Mouse (Mus musculus): ENCODE data around the gene Mst1r. TPM values are rescaled to one million over a fixed set of nuclear protein-coding genes. Genes with fewer than 3 reads are reported as not detected.
A peak's percentile ranks its signal among the peaks of the same experiment; 100 is the strongest.

The Mst1r gene
- total and polyA plus RNA-seq, 2 experiments from 2014 or later = 1.2 TPM

DNA sequence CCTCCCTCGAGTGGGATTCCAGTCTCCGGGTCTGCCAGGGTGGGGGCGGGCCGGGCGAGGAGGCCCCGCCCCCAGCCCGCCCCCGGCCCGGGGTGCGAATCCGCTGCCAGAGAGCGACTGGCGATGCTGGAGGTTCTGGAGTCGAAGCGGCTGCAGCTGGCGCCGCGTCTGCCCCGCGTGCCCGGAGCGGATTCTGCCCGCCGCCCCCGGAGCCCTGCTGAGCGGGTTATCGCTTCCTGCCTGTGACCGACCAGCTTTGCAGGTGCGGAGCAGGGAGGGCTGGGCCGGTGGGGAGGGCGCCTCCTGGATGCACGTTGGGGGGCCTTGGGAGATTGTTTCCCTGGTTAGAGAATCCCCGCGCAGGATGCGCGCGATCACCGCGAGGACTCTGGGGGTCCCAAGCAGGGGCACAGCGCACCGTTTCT is 29.1 kb downstream of the Mst1r start:
- peak overlapping the region; percentile 67 for H3K4me3 ChIP-seq (ENCODE audit: low read depth, low read length)
- no peak for DNase-seq (ENCODE audit: low spot score)
- WGBS = 1% methylated on average over 33 of the region's 41 CpGs
- H3K4me2 ChIP-seq (ENCODE audit: low read depth, low read length, poor library complexity, severe bottlenecking) = peak overlapping the region; percentile 78
- H3K9ac ChIP-seq (replicated peaks; ENCODE audit: low read length, poor library complexity, severe bottlenecking) = peak overlapping the region; percentile 76
- no peak overlapping the region for H3K27ac ChIP-seq (ENCODE audit: low read depth, low read length)
- 0 out of 2 replicates have a peak, but pooled peaks cover 10% of the 10 kb centered on the region for H3K4me1 ChIP-seq (ENCODE audit: insufficient read depth, low read length)
- no peaks in the 10 kb centered on the region for H3K36me3 ChIP-seq (ENCODE audit: insufficient read depth, low read length)
- H3K27me3 ChIP-seq (ENCODE audit: insufficient read depth, low read length) = no peaks in the 10 kb centered on the region
- ATAC-seq (ENCODE audit: low FRiP score) = peak; percentile 51; the same call in 1 of the 2 replicates
- TF ChIP-seq CTCF (IDR thresholded peaks at IDR 0.05) = no peak
- H3K9me3 ChIP-seq (ENCODE audit: low read length) = no peaks in the 10 kb centered on the region

GRCm38 (mm10) chr9:107936215-107936822 is 29.6 kb downstream of the Mst1r start:
- DNase-seq (ENCODE audit: low spot score) = no peak
- Histone ChIP-seq H3K4me2 (ENCODE audit: low read depth, low read length, poor library complexity, severe bottlenecking) (peak overlapping the region; percentile 78), H3K4me3 (ENCODE audit: low read depth, low read length) (peak overlapping the region; percentile 67), H3K9ac (replicated peaks; ENCODE audit: low read length, poor library complexity, severe bottlenecking) (peak overlapping the region; percentile 76), H3K36me3 (ENCODE audit: insufficient read depth, low read length) (no peaks in the 10 kb centered on the region), H3K9me3 (ENCODE audit: low read length) (no peaks in the 10 kb centered on the region), H3K4me1 (ENCODE audit: insufficient read depth, low read length) (0 out of 2 replicates have a peak, but pooled peaks cover 10% of the 10 kb centered on the region), H3K27me3 (ENCODE audit: insufficient read depth, low read length) (no peaks in the 10 kb centered on the region), H3K27ac (ENCODE audit: low read depth, low read length) (no peak overlapping the region)
- TF ChIP-seq CTCF (IDR thresholded peaks at IDR 0.05) = no peak
- under 1% methylated on average over 29 of the region's 29 CpGs for WGBS
- peak; percentile 59 for ATAC-seq (ENCODE audit: low FRiP score)

DNA sequence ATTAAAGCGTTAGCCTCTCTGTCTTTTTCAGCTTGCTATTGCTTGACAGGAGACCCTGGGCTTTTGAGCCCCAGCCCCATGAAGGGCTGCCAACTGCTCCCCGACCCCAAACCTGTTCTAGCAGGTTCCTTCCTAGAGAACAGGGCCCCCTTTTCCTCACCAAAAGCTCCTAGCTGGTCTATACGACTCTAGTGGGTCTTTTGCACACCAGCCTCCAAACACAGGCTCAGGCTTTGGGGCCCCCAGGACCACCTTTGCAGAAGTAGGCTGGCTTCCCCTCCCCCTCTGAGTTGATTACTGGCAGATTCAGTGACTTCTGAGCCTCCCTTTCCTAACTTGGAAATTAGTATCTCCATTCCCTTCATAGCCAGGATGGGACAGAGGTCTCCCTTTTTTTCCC is 30.2 kb downstream of the Mst1r start:
- peak overlapping the region; percentile 78 for H3K4me2 ChIP-seq (ENCODE audit: low read depth, low read length, poor library complexity, severe bottlenecking)
- H3K4me1 ChIP-seq (ENCODE audit: insufficient read depth, low read length) = 0 out of 2 replicates have a peak, but pooled peaks cover 10% of the 10 kb centered on the region
- H3K9ac ChIP-seq (replicated peaks; ENCODE audit: low read length, poor library complexity, severe bottlenecking) = peak overlapping the region; percentile 76
- no peaks in the 10 kb centered on the region for H3K9me3 ChIP-seq (ENCODE audit: low read length)
- no peak overlapping the region for H3K27ac ChIP-seq (ENCODE audit: low read depth, low read length)
- no peak for ATAC-seq (ENCODE audit: low FRiP score)
- 5% methylated on average over 3 of the region's 3 CpGs for WGBS
- H3K4me3 ChIP-seq (ENCODE audit: low read depth, low read length) = peak overlapping the region; percentile 67
- no peaks in the 10 kb centered on the region for H3K27me3 ChIP-seq (ENCODE audit: insufficient read depth, low read length)
- no peak for DNase-seq (ENCODE audit: low spot score)
- no peak for TF ChIP-seq CTCF (IDR thresholded peaks at IDR 0.05)
- H3K36me3 ChIP-seq (ENCODE audit: insufficient read depth, low read length) = no peaks in the 10 kb centered on the region

- Histone ChIP-seq H3K36me3 (ENCODE audit: insufficient read depth, low read length) (peaks cover 29% of the 10 kb centered on the region), H3K27ac (ENCODE audit: low read depth, low read length) (no peak overlapping the region), H3K27me3 (ENCODE audit: insufficient read depth, low read length) (no peaks in the 10 kb centered on the region), H3K4me1 (ENCODE audit: insufficient read depth, low read length) (no peaks in the 10 kb centered on the region), H3K4me3 (ENCODE audit: low read depth, low read length) (no peak overlapping the region), H3K9ac (replicated peaks; ENCODE audit: low read length, poor library complexity, severe bottlenecking) (no peak overlapping the region), H3K4me2 (ENCODE audit: low read depth, low read length, poor library complexity, severe bottlenecking) (no peak overlapping the region), H3K9me3 (ENCODE audit: low read length) (no peaks in the 10 kb centered on the region)
- no peak for ATAC-seq (ENCODE audit: low FRiP score)
- no peak for TF ChIP-seq CTCF (IDR thresholded peaks at IDR 0.05)
- peak; percentile 44 for DNase-seq (ENCODE audit: low spot score)
- 92% methylated on average over 31 of the region's 31 CpGs for WGBS
Measured at GRCm38 (mm10) chr9:107947241-107948194, 40.8 kb downstream of the Mst1r start.

DNA sequence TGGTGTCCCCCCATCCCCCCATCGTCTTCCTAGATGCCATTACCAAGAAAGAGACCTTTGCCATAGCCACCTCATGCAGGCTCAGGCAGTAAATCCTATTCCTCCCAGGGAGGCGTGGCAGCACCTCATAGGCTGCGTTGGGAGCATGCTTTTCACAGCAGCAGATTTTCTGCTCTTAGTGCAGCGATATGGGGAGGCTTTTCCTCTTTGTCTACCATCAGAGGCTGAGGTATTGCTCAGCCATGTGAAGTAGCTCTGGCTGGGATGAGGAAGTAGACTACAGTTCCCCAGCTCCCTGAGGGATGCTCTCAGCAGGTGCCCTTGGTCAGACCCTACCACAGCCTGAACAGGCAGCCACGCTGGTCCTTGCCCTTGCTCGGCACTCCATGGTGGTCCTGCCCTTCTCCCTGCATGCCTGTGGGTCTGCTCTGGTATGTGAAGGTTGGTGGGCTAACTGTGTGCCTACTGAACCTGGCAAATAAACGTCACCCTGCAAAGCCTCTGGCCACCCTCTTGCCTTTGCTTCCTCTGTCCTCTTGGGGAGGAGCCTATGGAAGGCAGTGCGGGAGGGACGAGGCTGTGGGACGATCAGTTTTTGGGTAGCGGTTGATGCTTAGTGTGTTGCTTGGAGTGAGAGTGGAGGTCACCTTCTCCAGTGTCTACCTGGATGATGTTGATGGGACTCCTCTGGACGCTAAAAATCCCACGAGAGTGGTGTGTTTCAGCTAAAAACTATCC is 42.7 kb downstream of the Mst1r start:
- ATAC-seq (ENCODE audit: low FRiP score) = no peak
- H3K27ac ChIP-seq (ENCODE audit: low read depth, low read length) = no peak overlapping the region
- no peak overlapping the region for H3K4me2 ChIP-seq (ENCODE audit: low read depth, low read length, poor library complexity, severe bottlenecking)
- H3K9ac ChIP-seq (replicated peaks; ENCODE audit: low read length, poor library complexity, severe bottlenecking) = no peak overlapping the region
- H3K4me1 ChIP-seq (ENCODE audit: insufficient read depth, low read length) = no peaks in the 10 kb centered on the region
- no peak overlapping the region for H3K4me3 ChIP-seq (ENCODE audit: low read depth, low read length)
- H3K27me3 ChIP-seq (ENCODE audit: insufficient read depth, low read length) = no peaks in the 10 kb centered on the region
- peaks cover 29% of the 10 kb centered on the region for H3K36me3 ChIP-seq (ENCODE audit: insufficient read depth, low read length)
- 76% methylated on average over 13 of the region's 13 CpGs for WGBS
- H3K9me3 ChIP-seq (ENCODE audit: low read length) = no peaks in the 10 kb centered on the region
- TF ChIP-seq CTCF (IDR thresholded peaks at IDR 0.05) = no peak
- no peak for DNase-seq (ENCODE audit: low spot score)
